Comparison of ENCODE assay signal across 24 mouse cellular contexts in genomic region chr6:36464008-36464407, GRCm38 (mm10).
DNase-seq lines count a peak whose midpoint lies in the region; ATAC-seq lines count a peak whose summit lies in the region.
"Had no signal": no experiment of that assay in that cellular context is flagged by ENCODE, and none has a peak within 500 bp of the region (broad histone marks: within the 10 kb centered on the region; RNA-seq: fewer than 3 reads in every experiment).

No protein-coding gene starts in this region.

- no peaks in the 10 kb centered on the region for H3K4me1 ChIP-seq in midbrain, embryonic 11.5 days (ENCODE audit: control insufficient read depth, insufficient read depth, low read length)
- no peaks in the 10 kb centered on the region for H3K4me1 ChIP-seq in midbrain, embryonic 15.5 days
- H3K4me1 ChIP-seq: forebrain, embryonic 10.5 days; forebrain, embryonic 13.5 days; heart, embryonic 12.5 days; heart, embryonic 15.5 days had no signal

- no peaks in the 10 kb centered on the region for H3K27me3 ChIP-seq in midbrain, embryonic 11.5 days (ENCODE audit: control insufficient read depth, insufficient read depth, low read length)
- no peaks in the 10 kb centered on the region for H3K27me3 ChIP-seq in midbrain, embryonic 15.5 days (replicated peaks)
- H3K27me3 ChIP-seq: forebrain, embryonic 13.5 days; heart, embryonic 12.5 days; heart, embryonic 15.5 days had no signal

- H3K9me3 ChIP-seq in midbrain, embryonic 11.5 days (ENCODE audit: control insufficient read depth, low read length), result no peaks in the 10 kb centered on the region
- no peaks in the 10 kb centered on the region for H3K9me3 ChIP-seq in midbrain, embryonic 15.5 days
- H3K9me3 ChIP-seq: forebrain, embryonic 10.5 days; forebrain, embryonic 13.5 days; heart, embryonic 12.5 days; heart, embryonic 15.5 days had no signal

- no peak for ATAC-seq in midbrain, embryonic 11.5 days (ENCODE audit: low FRiP score)
- ATAC-seq in midbrain, embryonic 15.5 days (replicated peaks), result no peak
- ATAC-seq: activated CD4-positive, CD25-positive, alpha-beta regulatory T cell, adult 4 months; forebrain, embryonic 13.5 days; forebrain, embryonic 16.5 days; hindbrain, postnatal 0 days had no signal

- 87% methylated on average over 3 of the region's 3 CpGs for WGBS in midbrain, embryonic 11.5 days
- 82% methylated on average over 3 of the region's 3 CpGs for WGBS in midbrain, embryonic 15.5 days

- H3K27ac ChIP-seq in midbrain, embryonic 11.5 days (ENCODE audit: low read depth, low read length), result no peak overlapping the region
- H3K27ac ChIP-seq in midbrain, embryonic 15.5 days, result no peak overlapping the region
- H3K27ac ChIP-seq: forebrain, embryonic 10.5 days; forebrain, embryonic 13.5 days; heart, embryonic 15.5 days; hindbrain, embryonic 14.5 days; hindbrain, postnatal 0 days had no signal

- H3K9ac ChIP-seq in midbrain, embryonic 11.5 days (ENCODE audit: low read length), result no peak overlapping the region
- H3K9ac ChIP-seq in midbrain, embryonic 15.5 days, result no peak overlapping the region
- H3K9ac ChIP-seq: forebrain, embryonic 13.5 days; heart, embryonic 12.5 days; heart, embryonic 15.5 days; hindbrain, embryonic 14.5 days had no signal

- no peak overlapping the region for H3K4me2 ChIP-seq in midbrain, embryonic 11.5 days
- H3K4me2 ChIP-seq in midbrain, embryonic 15.5 days, result no peak overlapping the region
- H3K4me2 ChIP-seq: forebrain, embryonic 13.5 days; heart, embryonic 12.5 days; heart, embryonic 15.5 days; hindbrain, embryonic 14.5 days had no signal

- no peaks in the 10 kb centered on the region for H3K36me3 ChIP-seq in midbrain, embryonic 11.5 days (ENCODE audit: control insufficient read depth, insufficient read depth, low read length)
- H3K36me3 ChIP-seq in midbrain, embryonic 15.5 days (replicated peaks), result no peaks in the 10 kb centered on the region
- H3K36me3 ChIP-seq: forebrain, embryonic 10.5 days; heart, embryonic 12.5 days; heart, embryonic 15.5 days had no signal

- H3K4me3 ChIP-seq in midbrain, embryonic 11.5 days (ENCODE audit: low read depth, low read length), result no peak overlapping the region
- H3K4me3 ChIP-seq in midbrain, embryonic 15.5 days, result no peak overlapping the region
- H3K4me3 ChIP-seq: forebrain, embryonic 10.5 days; forebrain, embryonic 13.5 days; heart, embryonic 12.5 days; heart, embryonic 15.5 days had no signal

- DNase-seq in layer of hippocampus, adult 9-10 months (ENCODE audit: low spot score), result peak; percentile 5
- no peak for DNase-seq in layer of hippocampus, adult 8-10 months (ENCODE audit: low spot score in 2 of 2)
- DNase-seq in midbrain, embryonic 11.5 days (ENCODE audit: low spot score, missing footprints), result peak; percentile 41
- DNase-seq in 3T3-L1 (ENCODE audit: low read depth, low spot score), result peak; percentile 7
- peak; percentile 69 for DNase-seq in brain, adult 2 months (ENCODE audit: low read depth, low spot score)
- no peak for DNase-seq in yolk sac, embryonic 10.5 days (ENCODE audit: low spot score)
- DNase-seq: adrenal gland, adult 8-10 months; adrenal gland, postnatal 25 days; cerebellum, adult 18-20 months; cerebellum, adult 9-10 months; cerebellum, postnatal 14 days; gastrocnemius, postnatal 25 days; heart, adult 18-20 months; heart, postnatal 10 days; heart, postnatal 4 days had no signal

Comparison
In these comparisons a context has a peak if more than half of its experiments do, and no peak if none do; other contexts are left out.
1. DNase-seq: peak in layer of hippocampus, adult 9-10 months (single experiment), midbrain, embryonic 11.5 days (single experiment), 3T3-L1 (single experiment) and brain, adult 2 months (single experiment); none in layer of hippocampus, adult 8-10 months (0 of 2) and yolk sac, embryonic 10.5 days (single experiment).